Mouse (Mus musculus): ENCODE results near the gene Gm49336. TPM values are rescaled to one million over a fixed set of nuclear protein-coding genes. Genes with fewer than 3 reads are reported as not detected.
A peak's percentile ranks its signal among the peaks of the same experiment; 100 is the strongest.

Gene Gm49336
- 43.7 and 44.7 TPM in 2 replicates for polyA plus RNA-seq (2015; fragmentation: Nextera tagmentation; extraction: Ambion mirVana)

DNA sequence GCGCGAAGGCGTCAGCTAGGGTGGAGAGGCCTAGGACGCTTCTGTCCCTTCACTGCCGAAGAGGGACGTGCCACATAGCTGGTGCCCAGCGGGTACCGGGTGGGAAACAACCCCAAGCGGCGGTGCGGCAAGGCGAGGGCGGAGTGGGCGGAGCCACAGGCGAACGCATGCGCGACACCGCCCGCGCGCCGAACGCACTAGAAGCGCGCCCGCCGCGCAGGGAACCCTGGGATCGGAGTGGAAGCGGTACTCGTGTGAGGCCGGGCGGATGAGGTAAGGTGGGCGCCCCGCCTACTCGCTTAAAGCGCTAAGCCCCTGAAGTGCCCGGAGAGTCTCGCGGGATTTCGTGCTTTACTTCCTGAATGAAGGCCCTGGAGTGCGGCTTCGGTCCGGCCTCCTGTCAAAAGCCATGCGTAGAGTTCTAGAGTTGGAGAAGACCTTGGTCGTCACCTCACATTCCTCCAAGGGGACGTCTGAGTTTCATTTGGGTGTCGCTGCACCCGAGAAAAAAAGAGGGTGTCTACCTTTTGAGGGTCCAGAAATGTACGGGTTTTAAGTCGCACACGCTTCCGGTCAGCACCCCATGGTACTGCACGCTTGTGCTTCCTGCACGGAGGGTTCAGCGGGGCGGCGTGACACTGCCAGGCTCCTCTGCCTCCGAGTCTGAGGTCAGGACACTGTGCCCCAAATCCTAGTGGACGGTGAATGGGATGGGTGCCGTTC, at the start of gene Gm49336, which contains the start of gene Nupl1:
Gm49336 (minus strand) TSS at position 227 of the 723 bp plus-strand sequence.
Nupl1 (minus strand) TSS at position 151 of the 723 bp plus-strand sequence.
- Histone ChIP-seq H3K36me3 (no peaks in the 10 kb centered on the region), H3K4me3 (replicated peaks) (peak within 1 kb of the TSS; percentile 98), H3K27ac (replicated peaks) (peak within 1 kb of the TSS; percentile 92), H3K9me3 (replicated peaks) (no peaks in the 10 kb centered on the region), H3K9ac (peak within 1 kb of the TSS; percentile 97), H3K4me1 (peaks cover 20% of the 10 kb centered on the region), H3K27me3 (no peaks in the 10 kb centered on the region), H3K4me2 (replicated peaks) (peak within 1 kb of the TSS; percentile 76)
- ATAC-seq (ENCODE audit: insufficient number of reproducible peaks, low FRiP score, low TSS enrichment, low read depth): peak; percentile 99
- under 1% methylated on average over 62 of the region's 62 CpGs for whole genome bisulfite sequencing

DNA sequence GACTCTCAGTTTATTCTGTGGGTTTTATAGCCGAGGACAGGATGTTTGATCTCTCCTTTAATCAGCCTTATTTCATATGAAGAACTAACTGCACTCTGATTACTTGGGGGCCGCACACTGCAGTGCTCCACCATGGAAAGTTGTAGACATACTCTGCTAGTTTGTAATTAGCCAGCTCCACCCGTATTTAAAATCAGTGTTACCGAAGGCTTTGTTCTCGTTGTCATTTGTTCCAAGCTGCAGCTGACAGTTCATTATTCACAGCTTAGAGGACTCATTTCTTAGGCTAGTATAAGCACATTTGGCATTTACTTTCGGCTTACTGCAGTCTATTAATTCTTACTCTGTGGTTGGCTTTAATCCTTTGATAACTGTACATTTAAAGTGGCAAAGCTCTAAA, 49.7 kb upstream of the Gm49336 start:
- Histone ChIP-seq H3K27ac (replicated peaks) (no peak overlapping the region), H3K36me3 (peaks cover 32% of the 10 kb centered on the region), H3K4me2 (replicated peaks) (no peak overlapping the region), H3K4me3 (replicated peaks) (no peak overlapping the region), H3K4me1 (no peaks in the 10 kb centered on the region), H3K9me3 (replicated peaks) (no peaks in the 10 kb centered on the region), H3K27me3 (no peaks in the 10 kb centered on the region), H3K9ac (no peak overlapping the region)
- 68% methylated on average over 6 of the region's 6 CpGs for WGBS
- ATAC-seq (ENCODE audit: insufficient number of reproducible peaks, low FRiP score, low TSS enrichment, low read depth): no peak

GRCm38 (mm10) chr14:60300224-60300991, 49.1 kb upstream of the Gm49336 start:
- H3K4me3 ChIP-seq (replicated peaks): no peak overlapping the region
- 69% methylated on average over 14 of the region's 14 CpGs for WGBS
- H3K4me1 ChIP-seq: no peaks in the 10 kb centered on the region
- H3K27me3 ChIP-seq: no peaks in the 10 kb centered on the region
- peaks cover 32% of the 10 kb centered on the region for H3K36me3 ChIP-seq
- H3K9ac ChIP-seq: no peak overlapping the region
- no peak for ATAC-seq (ENCODE audit: insufficient number of reproducible peaks, low FRiP score, low TSS enrichment, low read depth)
- H3K4me2 ChIP-seq (replicated peaks): no peak overlapping the region
- no peak overlapping the region for H3K27ac ChIP-seq (replicated peaks)
- no peaks in the 10 kb centered on the region for H3K9me3 ChIP-seq (replicated peaks)

DNA sequence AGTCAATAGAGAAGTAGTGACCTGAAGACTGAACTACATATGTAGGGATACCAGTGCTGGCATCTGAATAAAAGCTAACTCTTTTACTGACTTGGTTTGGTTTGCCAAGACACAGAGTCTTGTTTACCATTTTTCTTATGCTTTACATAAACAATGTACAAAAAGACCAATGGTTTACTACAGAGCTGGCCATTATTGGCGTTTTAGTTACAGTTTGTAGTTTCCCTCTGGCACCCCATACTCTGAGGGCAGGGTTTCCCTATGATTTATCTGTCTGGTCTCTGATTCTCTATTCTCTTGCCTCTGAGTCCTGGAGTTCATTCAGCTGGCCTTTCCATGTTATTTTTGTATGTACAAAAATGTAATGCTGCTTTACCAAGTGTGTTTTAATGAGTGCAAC, 44.2 kb upstream of the Gm49336 start:
- ATAC-seq (ENCODE audit: insufficient number of reproducible peaks, low FRiP score, low TSS enrichment, low read depth): no peak
- peaks cover 46% of the 10 kb centered on the region; the same call in 1 of the 2 replicates for H3K36me3 ChIP-seq
- no peaks in the 10 kb centered on the region for H3K9me3 ChIP-seq (replicated peaks)

DNA sequence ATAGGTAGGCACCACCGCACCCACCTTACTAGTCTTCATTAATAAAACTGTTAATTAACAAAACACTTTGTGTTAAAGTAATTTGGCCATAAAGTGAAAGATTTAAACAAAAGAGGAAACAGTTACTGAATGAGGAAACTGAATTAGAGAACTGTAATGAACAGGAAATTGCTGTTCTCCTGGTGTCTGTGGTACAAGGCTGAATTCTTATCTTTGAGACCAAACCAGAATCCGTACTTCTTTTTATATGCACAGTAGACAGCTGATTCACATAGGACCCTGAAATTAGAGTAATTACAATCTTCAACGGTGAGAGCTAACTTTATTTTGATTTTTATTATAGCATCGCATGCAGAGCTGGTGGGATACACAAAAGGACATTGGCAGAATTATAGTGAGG, 39.1 kb upstream of the Gm49336 start:
- no peak overlapping the region for H3K4me3 ChIP-seq (replicated peaks)
- no peak overlapping the region for H3K27ac ChIP-seq (replicated peaks)
- peaks cover 38% of the 10 kb centered on the region for H3K36me3 ChIP-seq
- ATAC-seq (ENCODE audit: insufficient number of reproducible peaks, low FRiP score, low TSS enrichment, low read depth): no peak
- no peak overlapping the region for H3K4me2 ChIP-seq (replicated peaks)
- H3K27me3 ChIP-seq: no peaks in the 10 kb centered on the region
- H3K9me3 ChIP-seq (replicated peaks): no peaks in the 10 kb centered on the region
- 88% methylated on average over 4 of the region's 4 CpGs for WGBS
- no peaks in the 10 kb centered on the region for H3K4me1 ChIP-seq
- no peak overlapping the region for H3K9ac ChIP-seq

More for the DNA sequence above, 44.2 kb upstream of the Gm49336 start:
- Histone ChIP-seq H3K9ac (no peak overlapping the region), H3K27ac (replicated peaks) (no peak overlapping the region), H3K4me3 (replicated peaks) (no peak overlapping the region), H3K27me3 (no peaks in the 10 kb centered on the region), H3K4me1 (no peaks in the 10 kb centered on the region), H3K4me2 (replicated peaks) (no peak overlapping the region)
- 90% methylated on average over 1 of the region's 1 CpGs for WGBS

DNA sequence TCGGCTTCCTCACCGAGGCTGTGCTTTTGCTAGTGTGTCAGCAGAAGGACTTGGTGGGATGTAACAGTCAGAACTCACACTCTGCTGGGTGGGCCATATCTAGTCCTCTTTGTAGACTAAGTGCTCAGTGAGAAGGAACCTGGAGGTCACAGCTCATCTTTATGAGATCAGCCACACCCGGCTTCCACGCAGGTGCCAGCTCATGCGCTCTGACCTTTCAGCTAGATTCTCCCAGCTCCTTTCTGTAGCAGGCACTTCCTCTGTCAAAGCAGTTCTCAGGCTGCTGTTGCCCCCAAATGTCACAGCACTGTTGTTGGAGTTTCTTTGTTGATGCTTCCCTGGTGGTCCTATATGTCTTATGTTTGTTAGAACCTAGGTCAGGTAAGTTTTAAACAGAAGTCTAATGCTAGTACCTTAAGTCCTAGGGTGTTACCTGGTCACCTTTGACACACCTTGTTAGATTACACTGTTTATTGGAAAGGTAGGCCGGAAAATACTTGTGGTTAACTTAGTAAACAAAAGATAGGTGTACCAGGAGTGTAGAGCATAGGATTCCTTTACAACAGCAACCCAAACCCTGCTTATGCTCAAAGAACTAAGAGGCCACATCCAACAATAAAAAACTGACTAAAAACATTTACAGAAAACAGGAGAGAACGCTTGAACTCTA, 35.0 kb upstream of the Gm49336 start:
- ATAC-seq (ENCODE audit: insufficient number of reproducible peaks, low FRiP score, low TSS enrichment, low read depth): no peak
- Histone ChIP-seq H3K27me3 (no peaks in the 10 kb centered on the region), H3K27ac (replicated peaks) (no peak overlapping the region), H3K36me3 (peaks cover 19% of the 10 kb centered on the region; the same call in 1 of the 2 replicates), H3K4me1 (0 out of 2 replicates have a peak, but pooled peaks cover 5% of the 10 kb centered on the region), H3K9me3 (replicated peaks) (no peaks in the 10 kb centered on the region), H3K9ac (no peak overlapping the region), H3K4me3 (replicated peaks) (no peak overlapping the region), H3K4me2 (replicated peaks) (no peak overlapping the region)
- WGBS: 86% methylated on average over 7 of the region's 7 CpGs

DNA sequence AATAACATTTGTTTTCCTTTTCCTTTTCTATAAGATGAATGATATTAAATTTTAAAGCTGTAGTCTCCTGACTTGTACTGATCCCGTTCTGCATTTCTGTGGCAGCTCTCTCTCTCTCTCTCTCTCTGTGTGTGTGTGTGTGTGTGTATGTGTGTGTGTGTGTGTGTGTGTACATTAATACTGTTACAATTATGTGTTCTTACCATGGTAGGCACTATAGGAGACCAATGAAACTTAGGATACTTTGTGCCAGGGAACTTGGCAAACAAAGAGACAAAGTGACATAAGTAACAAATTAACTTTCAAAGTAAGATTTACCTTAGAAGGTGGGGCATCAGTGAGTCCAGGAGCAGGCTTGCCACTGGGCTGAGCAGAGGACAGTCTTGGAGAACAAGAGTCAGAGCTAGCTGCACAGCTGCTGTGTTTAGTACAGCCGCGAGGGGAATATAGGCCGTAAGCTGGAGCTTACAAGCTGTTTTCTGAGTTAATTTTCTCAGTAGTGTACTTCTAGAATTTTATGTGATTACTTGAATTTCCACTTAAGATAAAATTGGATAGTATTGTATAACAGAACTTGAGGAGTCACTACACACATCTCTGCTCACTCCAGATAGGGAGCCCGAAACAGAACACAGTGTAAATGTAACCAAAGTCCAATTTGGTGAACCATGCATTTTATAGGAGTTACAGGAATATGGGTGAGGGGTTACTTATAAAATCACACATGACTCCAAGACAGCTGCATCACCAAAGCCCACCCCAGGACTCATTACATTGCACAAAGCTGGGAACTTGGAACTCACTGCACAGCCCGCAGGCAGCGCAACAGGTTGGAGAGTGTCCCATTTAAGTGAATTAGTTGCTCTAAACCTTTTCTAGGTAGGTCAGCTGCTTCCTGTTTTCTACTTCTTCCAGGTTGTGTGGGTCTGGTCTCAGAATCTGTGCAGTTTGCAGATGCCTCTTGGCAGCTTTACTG, 24.3 kb upstream of the Gm49336 start:
- H3K9me3 ChIP-seq (replicated peaks): no peaks in the 10 kb centered on the region
- no peak overlapping the region for H3K4me3 ChIP-seq (replicated peaks)
- no peak overlapping the region for H3K27ac ChIP-seq (replicated peaks)
- 79% methylated on average over 7 of the region's 7 CpGs for WGBS
- H3K4me1 ChIP-seq: 0 out of 2 replicates have a peak, but pooled peaks cover 4% of the 10 kb centered on the region
- H3K4me2 ChIP-seq (replicated peaks): no peak overlapping the region
- H3K9ac ChIP-seq: no peak overlapping the region
- no peaks in the 10 kb centered on the region for H3K36me3 ChIP-seq
- ATAC-seq (ENCODE audit: insufficient number of reproducible peaks, low FRiP score, low TSS enrichment, low read depth): no peak
- H3K27me3 ChIP-seq: no peaks in the 10 kb centered on the region

DNA sequence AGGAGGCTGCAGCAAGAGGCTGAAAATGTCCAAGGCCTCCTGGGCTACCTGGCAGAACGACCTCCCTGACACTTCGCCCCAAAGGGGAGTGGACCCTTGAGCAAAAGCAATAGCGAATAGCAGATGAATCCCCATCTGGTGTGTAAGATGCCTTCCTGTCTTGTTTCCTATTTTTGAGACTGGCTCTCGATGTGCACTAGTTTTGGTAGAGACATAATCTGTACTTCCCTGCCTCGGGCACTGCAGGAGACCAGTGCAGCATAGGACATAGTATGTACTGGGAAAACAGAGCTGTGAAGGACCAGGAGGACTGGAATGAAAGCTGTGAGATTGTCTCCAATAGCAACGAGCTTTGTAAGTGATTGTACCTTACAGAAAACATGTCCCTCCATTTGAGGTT, 22.0 kb upstream of the Gm49336 start:
- WGBS: 71% methylated on average over 6 of the region's 6 CpGs
- ATAC-seq (ENCODE audit: insufficient number of reproducible peaks, low FRiP score, low TSS enrichment, low read depth): no peak
- Histone ChIP-seq H3K4me3 (replicated peaks) (no peak overlapping the region), H3K27me3 (no peaks in the 10 kb centered on the region), H3K9ac (no peak overlapping the region), H3K4me2 (replicated peaks) (no peak overlapping the region), H3K9me3 (replicated peaks) (no peaks in the 10 kb centered on the region), H3K4me1 (0 out of 2 replicates have a peak, but pooled peaks cover 4% of the 10 kb centered on the region), H3K36me3 (no peaks in the 10 kb centered on the region), H3K27ac (replicated peaks) (no peak overlapping the region)

DNA sequence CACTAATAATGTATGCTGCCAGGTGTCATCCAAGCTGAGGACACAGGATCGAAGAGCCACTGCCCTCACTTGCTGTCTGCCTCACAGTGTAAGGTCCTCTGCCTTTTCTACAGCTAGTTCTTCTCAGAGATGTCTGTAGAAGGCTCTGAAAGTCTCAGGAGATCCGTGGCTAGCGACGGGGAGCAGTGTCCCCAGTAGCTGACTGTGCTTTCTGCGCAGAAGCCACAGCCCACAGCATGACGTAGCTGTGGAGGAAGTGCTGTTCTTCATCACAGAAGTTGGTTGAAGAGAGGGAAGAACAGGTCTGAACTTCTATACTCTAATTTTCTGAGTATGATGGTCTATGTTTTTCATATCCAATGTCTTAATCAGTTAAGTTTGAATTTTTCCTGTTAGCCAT, 18.0 kb upstream of the Gm49336 start:
- H3K9me3 ChIP-seq (replicated peaks): no peaks in the 10 kb centered on the region
- no peak overlapping the region for H3K27ac ChIP-seq (replicated peaks)
- peaks cover 13% of the 10 kb centered on the region; the same call in 1 of the 2 replicates for H3K4me1 ChIP-seq
- no peak for ATAC-seq (ENCODE audit: insufficient number of reproducible peaks, low FRiP score, low TSS enrichment, low read depth)
- H3K36me3 ChIP-seq: no peaks in the 10 kb centered on the region
- no peaks in the 10 kb centered on the region for H3K27me3 ChIP-seq
- WGBS: 82% methylated on average over 6 of the region's 6 CpGs
- no peak overlapping the region for H3K4me3 ChIP-seq (replicated peaks)
- H3K4me2 ChIP-seq (replicated peaks): no peak overlapping the region
- H3K9ac ChIP-seq: no peak overlapping the region
